Mouse (Mus musculus): ENCODE results near the gene Odc1. TPM values are rescaled to one million over a fixed set of nuclear protein-coding genes. Genes with fewer than 3 reads are reported as not detected.

Gene Odc1
- polyA plus RNA-seq, 1 experiment from 2014 or later = 70.4 TPM

DNA sequence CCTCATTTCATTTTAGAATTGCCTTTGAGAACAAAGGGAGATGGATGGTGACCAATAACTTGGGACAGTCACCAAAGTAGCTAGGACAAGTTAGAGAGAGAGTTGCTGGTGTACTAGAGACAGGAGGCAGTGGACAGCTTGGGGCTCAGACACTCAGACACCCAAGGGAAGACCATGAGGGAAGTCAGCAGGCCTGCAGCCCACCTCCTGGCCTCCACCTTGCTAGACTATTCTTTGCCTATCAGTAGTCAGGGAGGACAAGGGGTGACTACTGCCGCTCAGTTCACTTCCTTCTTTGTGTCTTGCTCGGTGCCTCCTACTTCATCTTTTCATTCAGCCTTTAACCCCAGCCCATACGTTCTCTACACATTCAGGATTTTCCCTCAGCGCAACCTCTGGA lies 50.1 kb downstream of the Odc1 start:
- 72% methylated on average over 4 of the region's 4 CpGs for WGBS
- TF ChIP-seq EP300 (optimal IDR thresholded peaks at IDR 0.05) (no peak), CTCF (IDR thresholded peaks at IDR 0.05; ENCODE audit: low read depth) (no peak)
- Histone ChIP-seq H3K9ac (ENCODE audit: low read length) (no peak overlapping the region), H3K36me3 (ENCODE audit: control insufficient read depth, insufficient read depth, low read length) (no peaks in the 10 kb centered on the region), H3K27me3 (ENCODE audit: control insufficient read depth, insufficient read depth, low read length) (no peaks in the 10 kb centered on the region), H3K4me2 (replicated peaks; ENCODE audit: low read depth) (no peak overlapping the region), H3K4me3 (ENCODE audit: low read depth, low read length) (no peak overlapping the region), H3K27ac (replicated peaks) (no peak overlapping the region), H3K4me1 (replicated peaks; ENCODE audit: control insufficient read depth, insufficient read depth) (no peaks in the 10 kb centered on the region), H3K9me3 (ENCODE audit: control insufficient read depth, low read length) (no peaks in the 10 kb centered on the region)
- DNase-seq (ENCODE audit: low spot score) (no peak), ATAC-seq (ENCODE audit: low FRiP score, low TSS enrichment) (no peak)

- H3K4me1 ChIP-seq (replicated peaks; ENCODE audit: control insufficient read depth, insufficient read depth) = no peaks in the 10 kb centered on the region
- H3K27me3 ChIP-seq (ENCODE audit: control insufficient read depth, insufficient read depth, low read length) = no peaks in the 10 kb centered on the region
- ATAC-seq (ENCODE audit: low FRiP score, low TSS enrichment) = no peak
- H3K9me3 ChIP-seq (ENCODE audit: control insufficient read depth, low read length) = no peaks in the 10 kb centered on the region
- no peak overlapping the region for H3K27ac ChIP-seq (replicated peaks)
- 79% methylated on average over 1 of the region's 1 CpGs for WGBS
- H3K9ac ChIP-seq (ENCODE audit: low read length) = no peak overlapping the region
- H3K36me3 ChIP-seq (ENCODE audit: control insufficient read depth, insufficient read depth, low read length) = no peaks in the 10 kb centered on the region
- TF ChIP-seq EP300 (optimal IDR thresholded peaks at IDR 0.05) (no peak), CTCF (IDR thresholded peaks at IDR 0.05; ENCODE audit: low read depth) (no peak)
- no peak for DNase-seq (ENCODE audit: low spot score)
- H3K4me3 ChIP-seq (ENCODE audit: low read depth, low read length) = no peak overlapping the region
- H3K4me2 ChIP-seq (replicated peaks; ENCODE audit: low read depth) = no peak overlapping the region
Measured at GRCm38 (mm10) chr12:17595166-17595565, 50.6 kb downstream of the Odc1 start.

Other genes starting within 250 kb of the Odc1 start
- 14.6 and 16.3 TPM in 2 replicates for gene Atp6v1c2, start 215.4 kb upstream of the Odc1 start, polyA plus RNA-seq (2015; fragmentation: Nextera tagmentation; extraction: Ambion mirVana)
- 7.3 and 8.2 TPM in 2 replicates for gene Nol10, start 196.3 kb upstream of the Odc1 start, polyA plus RNA-seq (2015; fragmentation: Nextera tagmentation; extraction: Ambion mirVana)
- gene Hpcal1, start 146.1 kb downstream of the Odc1 start, polyA plus RNA-seq (2015; fragmentation: Nextera tagmentation; extraction: Ambion mirVana) = 61.2 and 62.6 TPM in 2 replicates